ENCODE assay signal across 17 mouse cellular contexts in genomic region chr5:37131841-37132240, GRCm38 (mm10). TPM values are rescaled to one million over a fixed set of nuclear protein-coding genes. Genes with fewer than 3 reads are reported as not detected.
A peak's percentile ranks its signal among the peaks of the same experiment; 100 is the strongest.
DNase-seq lines count a peak whose midpoint lies in the region; ATAC-seq and TF ChIP-seq lines count a peak whose summit lies in the region.
"Had no signal": no experiment of that assay in that cellular context is flagged by ENCODE, and none has a peak within 500 bp of the region (broad histone marks: within the 10 kb centered on the region; RNA-seq: fewer than 3 reads in every experiment).

No protein-coding gene starts in this region.

- intact Hi-C loops in left cerebral cortex, postnatal 14 days (cut with DNase I), result no loop called here
- intact Hi-C loops in gastrocnemius, adult 2 months (cut with DNase I), result no loop called here

- no peak for TF ChIP-seq CTCF in gastrocnemius, adult 2 months (IDR thresholded peaks at IDR 0.05)

- H3K4me2 ChIP-seq in intestine, embryonic 14.5 days (ENCODE audit: low read length), result no peak overlapping the region
- H3K4me2 ChIP-seq in intestine, embryonic 15.5 days (replicated peaks), result no peak overlapping the region
- no peak overlapping the region for H3K4me2 ChIP-seq in kidney, embryonic 14.5 days (replicated peaks; ENCODE audit: low read depth, low read length)
- H3K4me2 ChIP-seq: heart, embryonic 15.5 days; midbrain, embryonic 12.5 days had no signal

- H3K4me1 ChIP-seq in intestine, embryonic 14.5 days (replicated peaks; ENCODE audit: control insufficient read depth, insufficient read depth, low read length), result no peaks in the 10 kb centered on the region
- H3K4me1 ChIP-seq in intestine, embryonic 15.5 days (replicated peaks), result no peaks in the 10 kb centered on the region
- no peaks in the 10 kb centered on the region for H3K4me1 ChIP-seq in kidney, embryonic 14.5 days (ENCODE audit: control insufficient read depth, insufficient read depth, low read length)
- H3K4me1 ChIP-seq: heart, embryonic 15.5 days; midbrain, embryonic 12.5 days had no signal

- 50% methylated on average over 4 of the region's 4 CpGs for WGBS in intestine, embryonic 14.5 days
- 49% methylated on average over 4 of the region's 4 CpGs for WGBS in intestine, embryonic 15.5 days
- 52% methylated on average over 4 of the region's 4 CpGs for WGBS in kidney, embryonic 14.5 days

- no peak overlapping the region for H3K4me3 ChIP-seq in intestine, embryonic 14.5 days (ENCODE audit: low read depth, low read length)
- no peak overlapping the region for H3K4me3 ChIP-seq in intestine, embryonic 15.5 days (replicated peaks)
- H3K4me3 ChIP-seq in kidney, embryonic 14.5 days (ENCODE audit: low read length), result no peak overlapping the region
- H3K4me3 ChIP-seq in gastrocnemius, adult 2 months, result no peak overlapping the region
- H3K4me3 ChIP-seq: heart, embryonic 15.5 days; midbrain, embryonic 12.5 days had no signal

- no peak overlapping the region for H3K27ac ChIP-seq in intestine, embryonic 14.5 days (ENCODE audit: low read depth)
- H3K27ac ChIP-seq in intestine, embryonic 15.5 days, result no peak overlapping the region
- no peak overlapping the region for H3K27ac ChIP-seq in kidney, embryonic 14.5 days (ENCODE audit: low read depth, low read length)
- H3K27ac ChIP-seq in gastrocnemius, adult 2 months, result no peak overlapping the region
- H3K27ac ChIP-seq: heart, embryonic 15.5 days; midbrain, embryonic 12.5 days had no signal

- DNase-seq in intestine, embryonic 14.5 days (ENCODE audit: low spot score), result peak; percentile 64
- DNase-seq in Muller cell, postnatal 12 days (ENCODE audit: inconsistent ontology term), result peak; percentile 31
- DNase-seq in embryo, embryonic 9.5 days (ENCODE audit: extremely low spot score), result peak; percentile 31
- peak; percentile 44 for DNase-seq in retina, embryonic 14.5 days (ENCODE audit: low spot score)
- no peak for DNase-seq in left cerebral cortex, postnatal 14 days (ENCODE audit: low spot score in 2 of 2)
- DNase-seq in gastrocnemius, adult 2 months, result no peak
- DNase-seq: cerebellum, adult 8-10 months; gastrocnemius, postnatal 10 days; kidney, postnatal 36 days; liver had no signal

- no peaks in the 10 kb centered on the region for H3K27me3 ChIP-seq in intestine, embryonic 14.5 days (replicated peaks; ENCODE audit: control insufficient read depth, insufficient read depth, low read length)
- no peaks in the 10 kb centered on the region for H3K27me3 ChIP-seq in intestine, embryonic 15.5 days (replicated peaks)
- H3K27me3 ChIP-seq in kidney, embryonic 14.5 days (ENCODE audit: control insufficient read depth, insufficient read depth, low read length), result no peaks in the 10 kb centered on the region
- H3K27me3 ChIP-seq: midbrain, embryonic 12.5 days had no signal

- no peak overlapping the region for H3K9ac ChIP-seq in intestine, embryonic 14.5 days (ENCODE audit: low read length)
- no peak overlapping the region for H3K9ac ChIP-seq in intestine, embryonic 15.5 days
- no peak overlapping the region for H3K9ac ChIP-seq in kidney, embryonic 14.5 days (ENCODE audit: low read depth, low read length)
- H3K9ac ChIP-seq: heart, embryonic 15.5 days; midbrain, embryonic 12.5 days had no signal

- ATAC-seq in intestine, embryonic 14.5 days (replicated peaks; ENCODE audit: low FRiP score, low TSS enrichment, low read depth), result no peak
- no peak for ATAC-seq in intestine, embryonic 15.5 days
- ATAC-seq in kidney, embryonic 14.5 days (ENCODE audit: low FRiP score, low TSS enrichment), result no peak
- ATAC-seq: forebrain, embryonic 14.5 days; inflammation-experienced regulatory T-cells, adult 6 months had no signal

- H3K9me3 ChIP-seq in intestine, embryonic 14.5 days (ENCODE audit: control insufficient read depth, low read length), result no peaks in the 10 kb centered on the region
- H3K9me3 ChIP-seq in intestine, embryonic 15.5 days, result no peaks in the 10 kb centered on the region
- H3K9me3 ChIP-seq in kidney, embryonic 14.5 days (ENCODE audit: control insufficient read depth, low read length), result no peaks in the 10 kb centered on the region
- H3K9me3 ChIP-seq: heart, embryonic 15.5 days; midbrain, embryonic 12.5 days had no signal

- H3K36me3 ChIP-seq in intestine, embryonic 14.5 days (ENCODE audit: control insufficient read depth, insufficient read depth, low read length), result no peaks in the 10 kb centered on the region
- no peaks in the 10 kb centered on the region for H3K36me3 ChIP-seq in intestine, embryonic 15.5 days
- H3K36me3 ChIP-seq in kidney, embryonic 14.5 days (ENCODE audit: control insufficient read depth, insufficient read depth, low read length), result no peaks in the 10 kb centered on the region
- H3K36me3 ChIP-seq: heart, embryonic 15.5 days; midbrain, embryonic 12.5 days had no signal

RNA-seq across cellular contexts. Expression of gene Gm1043, which starts 46.7 kb away (rescaled TPM):
- not detected in 2 replicates for polyA plus RNA-seq in intestine, embryonic 14.5 days (2014; fragmentation: Nextera tagmentation; extraction: Ambion mirVana)
- 0.01 and 0.05 TPM in 2 replicates for polyA plus RNA-seq in intestine, embryonic 15.5 days (2015; fragmentation: Nextera tagmentation; extraction: Ambion mirVana)
- total RNA-seq in left cerebral cortex, postnatal 14 days (2021), result 10 to 100 TPM; 26.0 to 28.3 TPM
- not detected in 2 replicates for polyA plus RNA-seq in kidney, embryonic 14.5 days (2014; fragmentation: Nextera tagmentation; extraction: Ambion mirVana)
- not detected for total RNA-seq in gastrocnemius, adult 2 months (2021)
- total RNA-seq: gastrocnemius, postnatal 10 days had no signal
- polyA plus RNA-seq: heart, embryonic 15.5 days; lung, embryonic 16.5 days had no signal

Comparison
In these comparisons a context has a peak if more than half of its experiments do, and no peak if none do; other contexts are left out.
1. DNase-seq: peak in intestine, embryonic 14.5 days (single experiment), Muller cell, postnatal 12 days (single experiment), embryo, embryonic 9.5 days (single experiment) and retina, embryonic 14.5 days (single experiment); none in left cerebral cortex, postnatal 14 days (0 of 2) and gastrocnemius, adult 2 months (single experiment).